Mouse (Mus musculus): Measurements from ENCODE around the gene Zfp1.

Zfp1 gene

GRCm38 (mm10) chr8:111713817-111714216, 70.6 kb downstream of the Zfp1 start:
- DNase-seq (ENCODE audit: inconsistent ontology term), result no peak

- no peak for DNase-seq (ENCODE audit: inconsistent ontology term)
These were observed 71.1 kb downstream of the Zfp1 start for GRCm38 (mm10) chr8:111714295-111714694.

- no peak for DNase-seq (ENCODE audit: inconsistent ontology term)
These were observed 72.3 kb downstream of the Zfp1 start for GRCm38 (mm10) chr8:111715514-111715913.

GRCm38 (mm10) chr8:111716603-111717487, 73.6 kb downstream of the Zfp1 start:
- DNase-seq (ENCODE audit: inconsistent ontology term), result peak; percentile 97

GRCm38 (mm10) chr8:111717488-111717792, 74.2 kb downstream of the Zfp1 start:
- no peak for DNase-seq (ENCODE audit: inconsistent ontology term)

- peak; percentile 78 for DNase-seq (ENCODE audit: inconsistent ontology term)
These were observed 74.7 kb downstream of the Zfp1 start for GRCm38 (mm10) chr8:111717866-111718265.

GRCm38 (mm10) chr8:111718937-111719336, 75.7 kb downstream of the Zfp1 start:
- DNase-seq (ENCODE audit: inconsistent ontology term), result no peak

- peak; percentile 80 for DNase-seq (ENCODE audit: inconsistent ontology term)
These were observed 76.9 kb downstream of the Zfp1 start for GRCm38 (mm10) chr8:111720115-111720544.
